Mouse (Mus musculus): ENCODE results near the gene Cnr2. TPM values are rescaled to one million over a fixed set of nuclear protein-coding genes. Genes with fewer than 3 reads are reported as not detected.

Gene Cnr2
- polyA plus RNA-seq, 1 experiment from 2014 or later = 0.48 TPM

DNA sequence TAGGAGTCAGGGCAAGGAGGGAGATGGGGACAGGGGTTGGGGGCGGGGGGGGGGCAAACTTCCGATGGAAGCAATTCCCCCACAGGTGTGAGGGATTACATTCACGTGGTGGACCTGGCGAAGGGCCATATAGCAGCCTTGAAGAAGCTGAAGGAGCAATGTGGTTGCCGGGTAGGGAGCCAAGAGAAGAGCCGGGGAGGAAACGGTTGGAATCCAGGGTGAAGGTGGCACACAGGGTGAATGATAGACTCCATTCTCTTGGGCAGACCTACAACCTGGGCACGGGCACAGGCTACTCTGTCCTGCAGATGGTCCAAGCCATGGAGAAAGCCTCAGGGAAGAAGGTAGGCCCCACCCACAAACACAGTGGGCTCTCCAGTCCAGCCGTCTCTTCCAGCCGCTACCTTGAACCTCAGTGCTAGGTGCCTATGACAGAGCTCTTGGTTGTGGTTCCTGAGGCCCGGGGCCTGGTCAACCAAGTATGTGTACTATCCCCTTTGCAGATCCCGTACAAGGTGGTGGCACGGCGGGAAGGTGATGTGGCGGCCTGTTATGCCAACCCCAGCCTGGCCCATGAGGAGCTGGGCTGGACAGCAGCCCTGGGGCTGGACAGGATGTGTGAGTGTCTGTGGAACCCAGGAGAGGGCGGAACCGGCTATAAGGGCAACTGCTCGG lies 72.0 kb downstream of the Cnr2 start:
- Histone ChIP-seq H3K9me3 (no peaks in the 10 kb centered on the region), H3K36me3 (replicated peaks) (peaks cover 62% of the 10 kb centered on the region), H3K4me1 (peaks cover 58% of the 10 kb centered on the region), H3K27me3 (ENCODE audit: poor library complexity, severe bottlenecking) (0 out of 2 replicates have a peak, but pooled peaks cover 6% of the 10 kb centered on the region), H3K27ac (no peak overlapping the region), H3K4me3 (no peak overlapping the region)
- WGBS = 91% methylated on average over 18 of the region's 18 CpGs
- DNase-seq (ENCODE audit: extremely low spot score, low spot score) = no peak

GRCm38 (mm10) chr4:135968271-135968869 lies 73.2 kb downstream of the Cnr2 start:
- WGBS = 80% methylated on average over 19 of the region's 19 CpGs
- Histone ChIP-seq H3K4me3 (peak overlapping the region; percentile 11; the same call in 1 of the 2 replicates), H3K4me1 (peaks cover 56% of the 10 kb centered on the region), H3K36me3 (replicated peaks) (peaks cover 63% of the 10 kb centered on the region), H3K27me3 (ENCODE audit: poor library complexity, severe bottlenecking) (0 out of 2 replicates have a peak, but pooled peaks cover 6% of the 10 kb centered on the region), H3K9me3 (no peaks in the 10 kb centered on the region), H3K27ac (no peak overlapping the region)
- no peak for DNase-seq (ENCODE audit: extremely low spot score, low spot score)

DNA sequence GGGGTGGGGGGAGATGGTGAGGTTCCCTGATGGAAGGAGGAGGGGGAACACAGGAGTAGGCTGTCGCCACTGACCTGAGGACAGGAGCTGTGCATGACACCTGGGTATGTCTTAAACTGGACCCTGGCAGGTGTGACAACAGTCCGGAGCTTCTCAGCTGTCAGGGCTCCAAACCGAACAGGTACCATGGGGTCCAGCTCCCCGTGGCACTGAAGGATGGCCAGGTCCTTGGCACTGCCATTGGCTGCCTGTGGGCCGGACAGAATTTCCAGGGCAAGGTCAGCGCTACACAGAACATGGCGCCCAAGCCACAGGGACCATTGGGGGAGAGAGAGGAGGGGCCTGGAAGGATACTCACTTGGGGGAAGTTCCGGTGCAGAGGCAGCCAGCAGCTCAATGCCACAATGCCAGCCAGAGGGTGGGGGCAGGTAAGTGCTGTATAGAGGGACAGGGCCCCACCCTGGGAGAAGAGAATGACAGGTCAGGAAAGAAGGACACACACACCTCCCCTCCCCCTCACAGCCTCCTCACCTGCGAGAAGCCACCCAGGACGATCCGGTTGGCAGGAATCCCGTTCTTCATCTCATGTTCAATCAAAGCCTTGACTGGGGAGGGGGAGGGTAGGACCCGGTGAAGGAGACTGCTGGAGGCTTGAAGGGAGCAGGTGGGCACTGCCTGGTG lies 74.0 kb downstream of the Cnr2 start:
- H3K4me3 ChIP-seq = no peak overlapping the region
- WGBS = 91% methylated on average over 13 of the region's 13 CpGs
- no peaks in the 10 kb centered on the region for H3K9me3 ChIP-seq
- no peak overlapping the region for H3K27ac ChIP-seq
- peaks cover 68% of the 10 kb centered on the region for H3K36me3 ChIP-seq (replicated peaks)
- 0 out of 2 replicates have a peak, but pooled peaks cover 6% of the 10 kb centered on the region for H3K27me3 ChIP-seq (ENCODE audit: poor library complexity, severe bottlenecking)
- peaks cover 49% of the 10 kb centered on the region for H3K4me1 ChIP-seq
- no peak for DNase-seq (ENCODE audit: extremely low spot score, low spot score)

Other genes starting within 250 kb of the Cnr2 start
- gene Ifnlr1, start 209.1 kb upstream of the Cnr2 start, polyA plus RNA-seq (2016; fragmentation: Nextera tagmentation; extraction: Ambion mirVana) = 0.37 and 0.61 TPM in 2 replicates
- not detected in 2 replicates for gene Il22ra1, start 167.2 kb upstream of the Cnr2 start, polyA plus RNA-seq (2016; fragmentation: Nextera tagmentation; extraction: Ambion mirVana)
- 0.09 TPM in 1 of 2 replicates, not detected in the other for gene Myom3, start 135.7 kb upstream of the Cnr2 start, polyA plus RNA-seq (2016; fragmentation: Nextera tagmentation; extraction: Ambion mirVana)
- 383 and 421 TPM in 2 replicates for gene Srsf10, start 39.6 kb upstream of the Cnr2 start, polyA plus RNA-seq (2016; fragmentation: Nextera tagmentation; extraction: Ambion mirVana)
- 205 and 219 TPM in 2 replicates for gene Pnrc2, start 21.5 kb upstream of the Cnr2 start, polyA plus RNA-seq (2016; fragmentation: Nextera tagmentation; extraction: Ambion mirVana)
- gene Fuca1, start 25.3 kb downstream of the Cnr2 start, polyA plus RNA-seq (2016; fragmentation: Nextera tagmentation; extraction: Ambion mirVana) = 46.4 and 52.4 TPM in 2 replicates
- gene Hmgcl, start 51.1 kb downstream of the Cnr2 start, polyA plus RNA-seq (2016; fragmentation: Nextera tagmentation; extraction: Ambion mirVana) = 65.0 and 65.4 TPM in 2 replicates
- gene Gale, start 68.3 kb downstream of the Cnr2 start, polyA plus RNA-seq (2016; fragmentation: Nextera tagmentation; extraction: Ambion mirVana) = 39.7 and 41.0 TPM in 2 replicates
- 204 and 210 TPM in 2 replicates for gene Lypla2, start 77.2 kb downstream of the Cnr2 start, polyA plus RNA-seq (2016; fragmentation: Nextera tagmentation; extraction: Ambion mirVana)
- gene Pithd1, start 91.9 kb downstream of the Cnr2 start, polyA plus RNA-seq (2016; fragmentation: Nextera tagmentation; extraction: Ambion mirVana) = 73.6 and 75.8 TPM in 2 replicates
- 35.2 and 36.7 TPM in 2 replicates for gene Eloa, start 126.4 kb downstream of the Cnr2 start, polyA plus RNA-seq (2016; fragmentation: Nextera tagmentation; extraction: Ambion mirVana)
- 485 and 525 TPM in 2 replicates for gene Rpl11, start 158.0 kb downstream of the Cnr2 start, polyA plus RNA-seq (2016; fragmentation: Nextera tagmentation; extraction: Ambion mirVana)
- 488 and 529 TPM in 2 replicates for gene Id3, start 248.1 kb downstream of the Cnr2 start, polyA plus RNA-seq (2016; fragmentation: Nextera tagmentation; extraction: Ambion mirVana)

Data from forebrain, embryonic 10.5 days (tissue).